ENCODE assay signal across 8 mouse cellular contexts in the genomic region with DNA sequence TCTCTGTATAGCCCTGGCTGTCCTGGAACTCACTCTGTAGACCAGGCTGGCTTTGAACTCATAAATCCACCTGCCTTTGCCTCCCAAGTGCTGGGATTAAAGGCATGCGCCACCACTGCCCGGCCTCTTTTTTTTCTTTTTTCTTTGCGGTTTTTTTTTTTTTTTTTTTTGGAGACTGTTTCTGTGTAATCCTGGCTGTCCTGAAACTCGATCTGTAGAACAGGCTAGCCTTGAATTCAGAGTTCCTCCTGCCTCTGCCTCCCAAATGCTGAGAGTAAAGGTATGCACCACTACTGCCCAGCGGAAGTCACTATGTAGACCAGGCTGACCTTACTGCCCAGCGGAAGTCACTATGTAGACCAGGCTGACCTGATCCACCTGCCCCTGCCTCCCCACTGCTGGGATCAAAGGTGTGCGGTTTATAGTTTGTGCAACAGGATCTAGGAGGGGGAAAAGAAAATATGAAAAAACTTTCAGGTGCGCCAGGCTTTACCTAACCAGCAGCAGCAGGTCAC. TPM values are rescaled to one million over a fixed set of nuclear protein-coding genes. Genes with fewer than 3 reads are reported as not detected.
DNase-seq lines count a peak whose midpoint lies in the region; ATAC-seq and TF ChIP-seq lines count a peak whose summit lies in the region.

No protein-coding gene starts in this region.

- no peak for DNase-seq in spleen, adult 2 months (ENCODE audit: low read depth in 1 of 2, low spot score in 2 of 2)
- DNase-seq in spleen, postnatal 14 days (ENCODE audit: low spot score in 2 of 2): no peak
- no peak for DNase-seq in stomach, postnatal 0 days (ENCODE audit: low spot score)
- DNase-seq in B cell, adult 2 months: no peak
- no peak for DNase-seq in MN1 (ENCODE audit: low spot score)

- H3K4me1 ChIP-seq in erythroblast, embryonic 14.5 days (ENCODE audit: control insufficient read depth): peaks cover 56% of the 10 kb centered on the region
- H3K4me1 ChIP-seq in spleen, adult 2 months (ENCODE audit: control insufficient read depth, insufficient read depth, insufficient read length): peaks cover 2% of the 10 kb centered on the region; the same call in 1 of the 2 replicates
- H3K4me1 ChIP-seq in liver, embryonic 12.5 days: peaks cover 60% of the 10 kb centered on the region
- peaks cover 5% of the 10 kb centered on the region for H3K4me1 ChIP-seq in stomach, postnatal 0 days (replicated peaks; ENCODE audit: control insufficient read depth, insufficient read depth)

- TF ChIP-seq CTCF in spleen, adult 2 months (IDR thresholded peaks at IDR 0.05; ENCODE audit: extremely low read depth, insufficient read depth, insufficient read length, insufficient replicate concordance): no peak
- TF ChIP-seq CTCF in stomach, postnatal 0 days (IDR thresholded peaks at IDR 0.05; ENCODE audit: low read depth): no peak

- H3K9ac ChIP-seq in liver, embryonic 12.5 days: peak overlapping the region; percentile 42
- H3K9ac ChIP-seq in stomach, postnatal 0 days (ENCODE audit: low read length): no peak overlapping the region

- no peak for TF ChIP-seq POLR2A in spleen, adult 2 months (IDR thresholded peaks at IDR 0.05; ENCODE audit: low read depth, low read length)

- peak overlapping the region; percentile 83 for H3K4me3 ChIP-seq in erythroblast, embryonic 14.5 days (replicated peaks)
- peak overlapping the region; percentile 87 for H3K4me3 ChIP-seq in spleen, adult 2 months (ENCODE audit: extremely low read depth, insufficient read depth, insufficient read length)
- peak overlapping the region; percentile 79 for H3K4me3 ChIP-seq in liver, embryonic 12.5 days
- H3K4me3 ChIP-seq in stomach, postnatal 0 days (ENCODE audit: low read depth, low read length): peak overlapping the region; percentile 28; the same call in 1 of the 2 replicates

- peaks cover 29% of the 10 kb centered on the region for H3K36me3 ChIP-seq in erythroblast, embryonic 14.5 days (ENCODE audit: control insufficient read depth)
- peaks cover 14% of the 10 kb centered on the region for H3K36me3 ChIP-seq in spleen, adult 2 months (ENCODE audit: control insufficient read depth, insufficient read depth, low read length)
- H3K36me3 ChIP-seq in liver, embryonic 12.5 days: peaks cover 29% of the 10 kb centered on the region
- H3K36me3 ChIP-seq in stomach, postnatal 0 days (ENCODE audit: control insufficient read depth, insufficient read depth, low read length): 0 out of 2 replicates have a peak, but pooled peaks cover 9% of the 10 kb centered on the region

- ATAC-seq in erythroblast, adult 5-6 weeks (replicated peaks; ENCODE audit: low FRiP score, poor library complexity, severe bottlenecking): no peak
- ATAC-seq in liver, embryonic 12.5 days: no peak
- no peak; the same call in 1 of the 2 replicates for ATAC-seq in stomach, postnatal 0 days (ENCODE audit: low FRiP score, low TSS enrichment)

- no peak for TF ChIP-seq EP300 in stomach, postnatal 0 days (optimal IDR thresholded peaks at IDR 0.05)

- H3K27ac ChIP-seq in spleen, adult 2 months (ENCODE audit: insufficient read depth, low read length): no peak overlapping the region
- peak overlapping the region; percentile 61; the same call in 1 of the 2 replicates for H3K27ac ChIP-seq in liver, embryonic 12.5 days
- H3K27ac ChIP-seq in stomach, postnatal 0 days (replicated peaks): no peak overlapping the region

- WGBS in spleen, adult 2 months: 29% methylated on average over 8 of the region's 8 CpGs
- WGBS in liver, embryonic 12.5 days (ENCODE audit: insufficient replicate concordance): 33% methylated on average over 8 of the region's 8 CpGs
- WGBS in stomach, postnatal 0 days: 42% methylated on average over 8 of the region's 8 CpGs

- no peaks in the 10 kb centered on the region for H3K27me3 ChIP-seq in erythroblast, embryonic 14.5 days (ENCODE audit: control insufficient read depth)
- H3K27me3 ChIP-seq in spleen, adult 2 months (ENCODE audit: control insufficient read depth, insufficient read depth, low read length): no peaks in the 10 kb centered on the region
- no peaks in the 10 kb centered on the region for H3K27me3 ChIP-seq in liver, embryonic 12.5 days (replicated peaks)
- no peaks in the 10 kb centered on the region for H3K27me3 ChIP-seq in stomach, postnatal 0 days (ENCODE audit: control insufficient read depth, insufficient read depth, low read length)

- peak overlapping the region; percentile 83 for H3K4me2 ChIP-seq in liver, embryonic 12.5 days
- H3K4me2 ChIP-seq in stomach, postnatal 0 days (replicated peaks; ENCODE audit: low read depth): peak overlapping the region; percentile 49

- H3K9me3 ChIP-seq in erythroblast, embryonic 14.5 days (ENCODE audit: control insufficient read depth, low read length): no peaks in the 10 kb centered on the region
- H3K9me3 ChIP-seq in liver, embryonic 12.5 days (replicated peaks): no peaks in the 10 kb centered on the region
- no peaks in the 10 kb centered on the region for H3K9me3 ChIP-seq in stomach, postnatal 0 days (ENCODE audit: control insufficient read depth, low read length)

RNA-seq across cellular contexts. Expression of a gene that starts 0.6 kb away (rescaled TPM):
- 7.4 and 8.9 TPM in 2 replicates for polyA plus RNA-seq in erythroblast, embryonic 14.5 days (2012)
- total RNA-seq in erythroblast, adult 5-6 weeks (2015; ENCODE audit: low replicate concordance): 7.5 and 27.6 TPM in 2 replicates
- 19.2 and 23.3 TPM in 2 replicates for total RNA-seq in erythroblast, adult 5-6 weeks (2017; ENCODE audit: low replicate concordance)
- polyA plus RNA-seq in spleen, adult 2 months (2012; rRNA removed): 34.3 and 41.2 TPM in 2 replicates
- polyA plus RNA-seq in liver, embryonic 12.5 days (2016; fragmentation: Nextera tagmentation; extraction: Ambion mirVana): 217 and 228 TPM in 2 replicates
- polyA plus RNA-seq in stomach, postnatal 0 days (2015; fragmentation: Nextera tagmentation; extraction: Ambion mirVana): 134 and 144 TPM in 2 replicates

RNA-seq across cellular contexts. Expression of a gene that starts 12.3 kb away (rescaled TPM):
- 59.0 and 82.9 TPM in 2 replicates for polyA plus RNA-seq in erythroblast, embryonic 14.5 days (2012)
- 140 and 157 TPM in 2 replicates for total RNA-seq in erythroblast, adult 5-6 weeks (2015; ENCODE audit: low replicate concordance)
- total RNA-seq in erythroblast, adult 5-6 weeks (2017; ENCODE audit: low replicate concordance): 174 and 180 TPM in 2 replicates
- polyA plus RNA-seq in spleen, adult 2 months (2012; rRNA removed): 146 and 314 TPM in 2 replicates
- 503 and 514 TPM in 2 replicates for polyA plus RNA-seq in liver, embryonic 12.5 days (2016; fragmentation: Nextera tagmentation; extraction: Ambion mirVana)
- polyA plus RNA-seq in stomach, postnatal 0 days (2015; fragmentation: Nextera tagmentation; extraction: Ambion mirVana): 204 and 215 TPM in 2 replicates

RNA-seq across cellular contexts. Expression of a gene that starts 16.7 kb away (rescaled TPM):
- polyA plus RNA-seq in erythroblast, embryonic 14.5 days (2012): 1.4 and 1.5 TPM in 2 replicates
- 17.3 and 18.6 TPM in 2 replicates for total RNA-seq in erythroblast, adult 5-6 weeks (2015; ENCODE audit: low replicate concordance)
- 3.6 and 3.9 TPM in 2 replicates for total RNA-seq in erythroblast, adult 5-6 weeks (2017; ENCODE audit: low replicate concordance)
- 71.2 and 87.4 TPM in 2 replicates for polyA plus RNA-seq in spleen, adult 2 months (2012; rRNA removed)
- polyA plus RNA-seq in liver, embryonic 12.5 days (2016; fragmentation: Nextera tagmentation; extraction: Ambion mirVana): 30.4 and 34.4 TPM in 2 replicates
- 34.6 and 35.3 TPM in 2 replicates for polyA plus RNA-seq in stomach, postnatal 0 days (2015; fragmentation: Nextera tagmentation; extraction: Ambion mirVana)

RNA-seq across cellular contexts. Expression of a gene that starts 31.7 kb away (rescaled TPM):
- polyA plus RNA-seq in erythroblast, embryonic 14.5 days (2012): 0.03 TPM in 2 replicates
- 1.0 TPM in 1 of 2 replicates, not detected in the other for total RNA-seq in erythroblast, adult 5-6 weeks (2015; ENCODE audit: low replicate concordance)
- not detected in 2 replicates for total RNA-seq in erythroblast, adult 5-6 weeks (2017; ENCODE audit: low replicate concordance)
- 11.3 and 14.7 TPM in 2 replicates for polyA plus RNA-seq in spleen, adult 2 months (2012; rRNA removed)
- 4.9 and 5.3 TPM in 2 replicates for polyA plus RNA-seq in liver, embryonic 12.5 days (2016; fragmentation: Nextera tagmentation; extraction: Ambion mirVana)
- polyA plus RNA-seq in stomach, postnatal 0 days (2015; fragmentation: Nextera tagmentation; extraction: Ambion mirVana): 16.1 and 16.8 TPM in 2 replicates

RNA-seq across cellular contexts. Expression of a gene that starts 31.8 kb away (rescaled TPM):
- polyA plus RNA-seq in erythroblast, embryonic 14.5 days (2012): not detected in 2 replicates
- 0.84 TPM in 1 of 2 replicates, not detected in the other for total RNA-seq in erythroblast, adult 5-6 weeks (2015; ENCODE audit: low replicate concordance)
- total RNA-seq in erythroblast, adult 5-6 weeks (2017; ENCODE audit: low replicate concordance): not detected in 2 replicates
- polyA plus RNA-seq in spleen, adult 2 months (2012; rRNA removed): 3.4 and 5.0 TPM in 2 replicates
- polyA plus RNA-seq in liver, embryonic 12.5 days (2016; fragmentation: Nextera tagmentation; extraction: Ambion mirVana): 0.84 and 0.95 TPM in 2 replicates
- 2.0 and 2.3 TPM in 2 replicates for polyA plus RNA-seq in stomach, postnatal 0 days (2015; fragmentation: Nextera tagmentation; extraction: Ambion mirVana)

Comparison
In these comparisons a context has a peak if more than half of its experiments do, and no peak if none do; other contexts are left out.
1. H3K4me3 ChIP-seq: peak in every context shown above with its lines; median percentile 87 in spleen, adult 2 months; 83 in erythroblast, embryonic 14.5 days; 79 in liver, embryonic 12.5 days; 28 in stomach, postnatal 0 days.
2. RNA of a gene that starts 16.7 kb away (polyA plus RNA-seq): 71.2 to 87.4 TPM in spleen, adult 2 months, 34.6 to 35.3 TPM in stomach, postnatal 0 days and 30.4 to 34.4 TPM in liver, embryonic 12.5 days; 1.4 to 1.5 TPM in erythroblast, embryonic 14.5 days; every median in the first group is over 10 times any median in the second.